Mouse (Mus musculus) heart, adult 2 months (tissue): Measurements from ENCODE around the gene Klhl26.

Source experiments
- CTCF ChIP-seq: fragments of 200-600 bp; IDR thresholded peaks from 2 replicates; pipeline ENCODE4 v1.8.1; 2022; ENCODE audit warnings: antibody characterized with exemption, mild to moderate bottlenecking, moderate library complexity
- EP300 ChIP-seq: fragments of 200-500 bp; IDR thresholded peaks from 2 replicates; pipeline ENCODE4 v1.6.1; 2011; ENCODE audit warnings: low read depth, low read length, control low read depth; ENCODE audit not compliant: insufficient read depth
- POLR2A ChIP-seq: fragments of 200-500 bp; IDR thresholded peaks from 2 replicates; pipeline ENCODE4 v1.6.1; 2011; ENCODE audit warnings: mild to moderate bottlenecking, low read depth, low read length, control low read depth; ENCODE audit not compliant: insufficient read depth

GRCm38 (mm10) chr8:70409019-70409418, 67.7 kb downstream of the Klhl26 start:
- TF ChIP-seq CTCF, result no peak
- no peak for TF ChIP-seq EP300
- no peak for TF ChIP-seq POLR2A
